Mouse (Mus musculus): Measurements from ENCODE around the gene Insr. TPM values are rescaled to one million over a fixed set of nuclear protein-coding genes. Genes with fewer than 3 reads are reported as not detected.

Gene Insr
- polyA plus RNA-seq, 1 experiment from 2014 or later, result 33.2 TPM

DNA sequence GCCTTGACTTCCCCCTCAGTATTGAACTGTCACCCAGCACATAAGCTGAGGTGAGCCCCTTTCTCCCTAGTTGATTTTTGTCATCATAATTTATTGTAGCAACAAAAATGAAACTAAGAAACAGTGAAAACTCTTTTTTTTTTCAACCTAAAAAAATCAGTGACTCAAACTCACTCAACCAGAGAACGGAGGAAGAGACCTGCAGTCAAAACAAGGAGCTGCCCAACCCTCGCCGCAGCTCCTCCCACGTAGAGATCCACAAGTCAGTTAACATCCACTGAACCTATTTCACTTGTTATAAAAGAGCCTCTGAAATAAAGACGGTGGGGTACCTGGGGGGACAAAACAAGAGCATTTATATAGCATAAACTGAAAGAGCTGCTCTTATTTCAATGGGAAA is 30.7 kb downstream of the Insr start:
- no peak for ATAC-seq
- Histone ChIP-seq H3K4me1 (ENCODE audit: control insufficient read depth, insufficient read depth, low read length) (peaks cover 11% of the 10 kb centered on the region), H3K36me3 (ENCODE audit: control insufficient read depth, insufficient read depth, low read length) (0 out of 2 replicates have a peak, but pooled peaks cover 5% of the 10 kb centered on the region), H3K4me2 (ENCODE audit: low read depth, low read length) (no peak overlapping the region), H3K27ac (ENCODE audit: low read length) (no peak overlapping the region), H3K9me3 (ENCODE audit: control insufficient read depth, low read length) (no peaks in the 10 kb centered on the region), H3K27me3 (replicated peaks; ENCODE audit: control insufficient read depth, insufficient read depth, low read length) (no peaks in the 10 kb centered on the region), H3K9ac (ENCODE audit: low read depth, low read length) (no peak overlapping the region), H3K4me3 (ENCODE audit: low read length) (no peak overlapping the region)
- WGBS, result 85% methylated on average over 5 of the region's 5 CpGs

DNA sequence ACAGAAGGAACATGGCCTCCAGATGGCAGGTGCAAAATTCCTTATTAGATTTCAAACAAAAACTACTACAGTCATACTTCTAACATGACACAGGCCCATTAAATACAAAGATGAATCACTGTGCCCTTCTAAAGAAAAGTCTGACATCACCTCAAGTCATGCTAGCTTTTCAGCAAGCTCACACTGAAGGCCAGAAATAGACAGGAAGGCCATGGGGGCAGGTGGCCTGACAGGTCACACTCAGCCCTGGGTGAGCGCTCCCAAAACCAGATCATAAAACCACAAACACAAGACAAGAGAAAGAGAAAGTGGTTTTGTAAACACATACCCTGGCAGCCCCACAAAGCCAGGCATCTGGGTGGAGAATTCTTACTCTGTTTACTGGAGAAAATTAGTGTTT is 32.3 kb downstream of the Insr start:
- H3K4me1 ChIP-seq (ENCODE audit: control insufficient read depth, insufficient read depth, low read length), result peaks cover 4% of the 10 kb centered on the region
- no peak overlapping the region for H3K27ac ChIP-seq (ENCODE audit: low read length)
- H3K4me2 ChIP-seq (ENCODE audit: low read depth, low read length), result no peak overlapping the region
- no peaks in the 10 kb centered on the region for H3K27me3 ChIP-seq (replicated peaks; ENCODE audit: control insufficient read depth, insufficient read depth, low read length)
- H3K4me3 ChIP-seq (ENCODE audit: low read length), result no peak overlapping the region
- 0 out of 2 replicates have a peak, but pooled peaks cover 5% of the 10 kb centered on the region for H3K36me3 ChIP-seq (ENCODE audit: control insufficient read depth, insufficient read depth, low read length)
- no peak for ATAC-seq
- no peak overlapping the region for H3K9ac ChIP-seq (ENCODE audit: low read depth, low read length)
- no peaks in the 10 kb centered on the region for H3K9me3 ChIP-seq (ENCODE audit: control insufficient read depth, low read length)
- 81% methylated on average over 1 of the region's 1 CpGs for WGBS

- H3K4me1 ChIP-seq (ENCODE audit: control insufficient read depth, insufficient read depth, low read length), result no peaks in the 10 kb centered on the region
- H3K9ac ChIP-seq (ENCODE audit: low read depth, low read length), result no peak overlapping the region
- 0 out of 2 replicates have a peak, but pooled peaks have one; percentile 39 for ATAC-seq
- no peak overlapping the region for H3K4me3 ChIP-seq (ENCODE audit: low read length)
- no peak overlapping the region for H3K27ac ChIP-seq (ENCODE audit: low read length)
- WGBS, result 78% methylated on average over 4 of the region's 4 CpGs
- H3K27me3 ChIP-seq (replicated peaks; ENCODE audit: control insufficient read depth, insufficient read depth, low read length), result no peaks in the 10 kb centered on the region
- 0 out of 2 replicates have a peak, but pooled peaks cover 3% of the 10 kb centered on the region for H3K36me3 ChIP-seq (ENCODE audit: control insufficient read depth, insufficient read depth, low read length)
- H3K4me2 ChIP-seq (ENCODE audit: low read depth, low read length), result no peak overlapping the region
- H3K9me3 ChIP-seq (ENCODE audit: control insufficient read depth, low read length), result no peaks in the 10 kb centered on the region
These were observed 36.2 kb downstream of the Insr start for GRCm38 (mm10) chr8:3243229-3243628.

- no peak overlapping the region for H3K4me2 ChIP-seq (ENCODE audit: low read depth, low read length)
- WGBS, result 96% methylated on average over 3 of the region's 3 CpGs
- no peak overlapping the region for H3K27ac ChIP-seq (ENCODE audit: low read length)
- H3K27me3 ChIP-seq (replicated peaks; ENCODE audit: control insufficient read depth, insufficient read depth, low read length), result no peaks in the 10 kb centered on the region
- no peak overlapping the region for H3K9ac ChIP-seq (ENCODE audit: low read depth, low read length)
- no peak for ATAC-seq
- 0 out of 2 replicates have a peak, but pooled peaks cover 1% of the 10 kb centered on the region for H3K36me3 ChIP-seq (ENCODE audit: control insufficient read depth, insufficient read depth, low read length)
- no peaks in the 10 kb centered on the region for H3K9me3 ChIP-seq (ENCODE audit: control insufficient read depth, low read length)
- peaks cover 12% of the 10 kb centered on the region for H3K4me1 ChIP-seq (ENCODE audit: control insufficient read depth, insufficient read depth, low read length)
- H3K4me3 ChIP-seq (ENCODE audit: low read length), result no peak overlapping the region
These were observed 38.7 kb downstream of the Insr start for GRCm38 (mm10) chr8:3240725-3241124.

DNA sequence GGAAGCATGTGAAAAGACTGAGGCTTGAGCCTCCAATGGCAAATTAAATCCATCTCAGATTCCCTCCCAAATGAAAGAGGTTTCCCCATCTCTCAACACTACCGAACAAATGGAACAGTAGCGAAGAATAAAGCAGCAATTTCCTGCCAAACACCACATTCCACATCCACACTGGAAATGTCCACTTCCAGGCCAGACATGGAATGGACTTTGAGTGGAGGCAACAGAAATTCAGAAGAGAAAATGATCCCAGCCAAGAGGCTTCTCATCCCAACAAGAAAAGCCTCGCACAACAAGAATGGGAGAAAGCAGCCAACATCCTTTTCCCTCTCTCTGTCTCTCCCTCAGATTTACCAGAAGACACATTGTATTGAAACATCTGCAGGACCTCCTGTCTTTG is 39.8 kb downstream of the Insr start:
- Histone ChIP-seq H3K27me3 (replicated peaks; ENCODE audit: control insufficient read depth, insufficient read depth, low read length) (no peaks in the 10 kb centered on the region), H3K9ac (ENCODE audit: low read depth, low read length) (no peak overlapping the region), H3K4me2 (ENCODE audit: low read depth, low read length) (no peak overlapping the region), H3K4me3 (ENCODE audit: low read length) (no peak overlapping the region), H3K4me1 (ENCODE audit: control insufficient read depth, insufficient read depth, low read length) (peaks cover 12% of the 10 kb centered on the region), H3K36me3 (ENCODE audit: control insufficient read depth, insufficient read depth, low read length) (no peaks in the 10 kb centered on the region), H3K9me3 (ENCODE audit: control insufficient read depth, low read length) (no peaks in the 10 kb centered on the region), H3K27ac (ENCODE audit: low read length) (no peak overlapping the region)
- ATAC-seq, result no peak
- WGBS, result 82% methylated on average over 3 of the region's 3 CpGs

GRCm38 (mm10) chr8:3238792-3239191 is 40.6 kb downstream of the Insr start:
- ATAC-seq, result no peak

GRCm38 (mm10) chr8:3237319-3237718 is 42.1 kb downstream of the Insr start:
- ATAC-seq, result no peak
- Histone ChIP-seq H3K9ac (ENCODE audit: low read depth, low read length) (no peak overlapping the region), H3K36me3 (ENCODE audit: control insufficient read depth, insufficient read depth, low read length) (no peaks in the 10 kb centered on the region), H3K9me3 (ENCODE audit: control insufficient read depth, low read length) (no peaks in the 10 kb centered on the region), H3K4me2 (ENCODE audit: low read depth, low read length) (no peak overlapping the region), H3K4me3 (ENCODE audit: low read length) (no peak overlapping the region), H3K27ac (ENCODE audit: low read length) (no peak overlapping the region), H3K27me3 (replicated peaks; ENCODE audit: control insufficient read depth, insufficient read depth, low read length) (no peaks in the 10 kb centered on the region), H3K4me1 (ENCODE audit: control insufficient read depth, insufficient read depth, low read length) (peaks cover 20% of the 10 kb centered on the region)
- 56% methylated on average over 5 of the region's 5 CpGs for WGBS

More at GRCm38 (mm10) chr8:3238792-3239191, 40.6 kb downstream of the Insr start:
- Histone ChIP-seq H3K36me3 (ENCODE audit: control insufficient read depth, insufficient read depth, low read length) (no peaks in the 10 kb centered on the region), H3K4me3 (ENCODE audit: low read length) (no peak overlapping the region), H3K4me1 (ENCODE audit: control insufficient read depth, insufficient read depth, low read length) (peaks cover 18% of the 10 kb centered on the region), H3K9me3 (ENCODE audit: control insufficient read depth, low read length) (no peaks in the 10 kb centered on the region), H3K27me3 (replicated peaks; ENCODE audit: control insufficient read depth, insufficient read depth, low read length) (no peaks in the 10 kb centered on the region), H3K9ac (ENCODE audit: low read depth, low read length) (no peak overlapping the region), H3K27ac (ENCODE audit: low read length) (no peak overlapping the region), H3K4me2 (ENCODE audit: low read depth, low read length) (no peak overlapping the region)
- 85% methylated on average over 3 of the region's 3 CpGs for WGBS

- Histone ChIP-seq H3K36me3 (ENCODE audit: control insufficient read depth, insufficient read depth, low read length) (no peaks in the 10 kb centered on the region), H3K9ac (ENCODE audit: low read depth, low read length) (no peak overlapping the region), H3K9me3 (ENCODE audit: control insufficient read depth, low read length) (no peaks in the 10 kb centered on the region), H3K4me1 (ENCODE audit: control insufficient read depth, insufficient read depth, low read length) (peaks cover 20% of the 10 kb centered on the region), H3K27me3 (replicated peaks; ENCODE audit: control insufficient read depth, insufficient read depth, low read length) (no peaks in the 10 kb centered on the region), H3K4me2 (ENCODE audit: low read depth, low read length) (no peak overlapping the region), H3K27ac (ENCODE audit: low read length) (no peak overlapping the region), H3K4me3 (ENCODE audit: low read length) (no peak overlapping the region)
- WGBS, result 53% methylated on average over 3 of the region's 3 CpGs
- ATAC-seq, result peak; percentile 14
These were observed 43.1 kb downstream of the Insr start for GRCm38 (mm10) chr8:3236277-3236676.

- Histone ChIP-seq H3K9ac (ENCODE audit: low read depth, low read length) (no peak overlapping the region), H3K36me3 (ENCODE audit: control insufficient read depth, insufficient read depth, low read length) (no peaks in the 10 kb centered on the region), H3K27ac (ENCODE audit: low read length) (peak overlapping the region; percentile 36; the same call in 1 of the 2 replicates), H3K4me1 (ENCODE audit: control insufficient read depth, insufficient read depth, low read length) (peaks cover 24% of the 10 kb centered on the region), H3K9me3 (ENCODE audit: control insufficient read depth, low read length) (no peaks in the 10 kb centered on the region), H3K4me3 (ENCODE audit: low read length) (no peak overlapping the region), H3K27me3 (replicated peaks; ENCODE audit: control insufficient read depth, insufficient read depth, low read length) (no peaks in the 10 kb centered on the region), H3K4me2 (ENCODE audit: low read depth, low read length) (0 out of 2 replicates have a peak overlapping the region, but pooled peaks have one; percentile 7)
- WGBS, result 64% methylated on average over 3 of the region's 3 CpGs
- ATAC-seq, result peak; percentile 82
These were observed 44.8 kb downstream of the Insr start for GRCm38 (mm10) chr8:3234569-3234968.

GRCm38 (mm10) chr8:3232601-3233000 is 46.8 kb downstream of the Insr start:
- H3K27ac ChIP-seq (ENCODE audit: low read length), result no peak overlapping the region
- ATAC-seq, result no peak
- no peaks in the 10 kb centered on the region for H3K27me3 ChIP-seq (replicated peaks; ENCODE audit: control insufficient read depth, insufficient read depth, low read length)
- H3K4me3 ChIP-seq (ENCODE audit: low read length), result no peak overlapping the region
- H3K9me3 ChIP-seq (ENCODE audit: control insufficient read depth, low read length), result no peaks in the 10 kb centered on the region
- H3K4me2 ChIP-seq (ENCODE audit: low read depth, low read length), result no peak overlapping the region
- H3K36me3 ChIP-seq (ENCODE audit: control insufficient read depth, insufficient read depth, low read length), result no peaks in the 10 kb centered on the region
- H3K9ac ChIP-seq (ENCODE audit: low read depth, low read length), result no peak overlapping the region
- peaks cover 24% of the 10 kb centered on the region for H3K4me1 ChIP-seq (ENCODE audit: control insufficient read depth, insufficient read depth, low read length)
- 83% methylated on average over 2 of the region's 2 CpGs for WGBS

Data from intestine, embryonic 16.5 days (tissue).